In genomic region chr5:111864606-111865005, GRCm38 (mm10) we compare ENCODE assay signal across 30 mouse cellular contexts.
A peak's percentile ranks its signal among the peaks of the same experiment; 100 is the strongest.
DNase-seq lines count a peak whose midpoint lies in the region; ATAC-seq and TF ChIP-seq lines count a peak whose summit lies in the region.
"Had no signal": no experiment of that assay in that cellular context is flagged by ENCODE, and none has a peak within 500 bp of the region (broad histone marks: within the 10 kb centered on the region; RNA-seq: fewer than 3 reads in every experiment).

No protein-coding gene starts in this region.

- H3K9ac ChIP-seq in forebrain, postnatal 0 days = no peak overlapping the region
- H3K9ac ChIP-seq: embryonic facial prominence, embryonic 13.5 days; heart, embryonic 13.5 days; hindbrain, embryonic 13.5 days; limb, embryonic 12.5 days; liver, postnatal 0 days; neural tube, embryonic 13.5 days; stomach, embryonic 15.5 days had no signal

- peak; percentile 65; the same call in 1 of the 2 replicates for ATAC-seq in frontal cortex, adult (ENCODE audit: low TSS enrichment)
- peak; percentile 77 for ATAC-seq in forebrain, postnatal 0 days
- ATAC-seq: liver, postnatal 0 days; lung, postnatal 0 days; midbrain, embryonic 16.5 days had no signal

- no peaks in the 10 kb centered on the region for H3K9me3 ChIP-seq in forebrain, postnatal 0 days (ENCODE audit: low read length)
- H3K9me3 ChIP-seq: embryonic facial prominence, embryonic 13.5 days; heart, embryonic 13.5 days; limb, embryonic 12.5 days; neural tube, embryonic 13.5 days; stomach, embryonic 15.5 days had no signal

- no peak overlapping the region for H3K4me3 ChIP-seq in forebrain, postnatal 0 days (ENCODE audit: low read depth, low read length)
- H3K4me3 ChIP-seq in thymus, adult 2 months (ENCODE audit: control insufficient read depth, insufficient read depth, low read length) = no peak overlapping the region
- H3K4me3 ChIP-seq: embryonic facial prominence, embryonic 13.5 days; erythroblast, embryonic 14.5 days; heart, adult 2 months; heart, embryonic 13.5 days; hindbrain, embryonic 13.5 days; limb, embryonic 12.5 days; myocyte; neural tube, embryonic 13.5 days; stomach, embryonic 15.5 days had no signal

- no peak for TF ChIP-seq POLR2A in thymus, adult 2 months (IDR thresholded peaks at IDR 0.05; ENCODE audit: control insufficient read depth, extremely low read depth, insufficient read depth, low read length, poor library complexity)

- H3K4me2 ChIP-seq in forebrain, postnatal 0 days (ENCODE audit: low read depth) = no peak overlapping the region
- H3K4me2 ChIP-seq: embryonic facial prominence, embryonic 13.5 days; heart, embryonic 13.5 days; hindbrain, embryonic 13.5 days; limb, embryonic 12.5 days; liver, embryonic 11.5 days; neural tube, embryonic 13.5 days; stomach, embryonic 15.5 days had no signal

- H3K36me3 ChIP-seq in forebrain, postnatal 0 days (ENCODE audit: insufficient read depth) = no peaks in the 10 kb centered on the region
- no peaks in the 10 kb centered on the region for H3K36me3 ChIP-seq in thymus, adult 2 months (ENCODE audit: control insufficient read depth, insufficient read depth, low read length)
- H3K36me3 ChIP-seq: embryonic facial prominence, embryonic 13.5 days; heart, embryonic 13.5 days; hindbrain, embryonic 13.5 days; limb, embryonic 12.5 days; neural tube, embryonic 13.5 days; stomach, embryonic 15.5 days had no signal

- 56% methylated on average over 13 of the region's 13 CpGs for WGBS in forebrain, postnatal 0 days
- 79% methylated on average over 13 of the region's 13 CpGs for WGBS in thymus, adult 2 months

- no peaks in the 10 kb centered on the region for H3K27me3 ChIP-seq in forebrain, postnatal 0 days (ENCODE audit: insufficient read depth, low read length)
- H3K27me3 ChIP-seq in thymus, adult 2 months (ENCODE audit: control insufficient read depth, insufficient read depth, low read length) = no peaks in the 10 kb centered on the region
- H3K27me3 ChIP-seq: embryonic facial prominence, embryonic 13.5 days; hindbrain, embryonic 13.5 days; stomach, embryonic 15.5 days had no signal

- peaks cover 4% of the 10 kb centered on the region; the same call in 1 of the 2 replicates for H3K4me1 ChIP-seq in forebrain, postnatal 0 days (ENCODE audit: insufficient read depth)
- no peaks in the 10 kb centered on the region for H3K4me1 ChIP-seq in thymus, adult 2 months (replicated peaks; ENCODE audit: control insufficient read depth, insufficient read depth, low read length)
- H3K4me1 ChIP-seq: hindbrain, embryonic 13.5 days had no signal

- DNase-seq in frontal cortex, postnatal 10 days (ENCODE audit: low spot score in 2 of 2) = no peak
- peak; percentile 19 to 51 for DNase-seq in left cerebral cortex, adult 18-20 months (ENCODE audit: low spot score in 2 of 2)
- DNase-seq in left cerebral cortex, adult 11 months (ENCODE audit: low spot score) = no peak
- DNase-seq in forebrain, postnatal 0 days = peak; percentile 80
- peak; percentile 40 for DNase-seq in right cerebral cortex, postnatal 25 days
- DNase-seq in spleen, postnatal 14 days (ENCODE audit: low spot score in 2 of 2) = no peak
- DNase-seq in thymus, adult 2 months = no peak
- DNase-seq: adrenal gland, postnatal 36 days; cerebellum, adult 18-20 months; cerebellum, postnatal 36 days; embryo, embryonic 11 days; gastrocnemius, postnatal 36 days; heart, adult 2 months; heart, postnatal 14 days; kidney, adult 2 months; liver, postnatal 0 days had no signal

- TF ChIP-seq CTCF in forebrain, postnatal 0 days (IDR thresholded peaks at IDR 0.05; ENCODE audit: low read depth) = no peak
- TF ChIP-seq CTCF in thymus, adult 2 months (IDR thresholded peaks at IDR 0.05; ENCODE audit: borderline replicate concordance, control insufficient read depth, extremely low read depth, insufficient read depth, low read length, poor library complexity) = no peak

- H3K27ac ChIP-seq in forebrain, postnatal 0 days (ENCODE audit: low read depth, low read length) = peak overlapping the region; percentile 50; the same call in 1 of the 2 replicates
- H3K27ac ChIP-seq in thymus, adult 2 months (ENCODE audit: control insufficient read depth, insufficient read depth, low read length) = no peak overlapping the region
- H3K27ac ChIP-seq: embryonic facial prominence, embryonic 13.5 days; heart, adult 2 months; hindbrain, embryonic 13.5 days; kidney, postnatal 0 days; limb, embryonic 12.5 days; macrophage; neural tube, embryonic 13.5 days; stomach, embryonic 15.5 days had no signal

Comparison
In these comparisons a context has a peak if more than half of its experiments do, and no peak if none do; other contexts are left out.
1. DNase-seq: peak in left cerebral cortex, adult 18-20 months (2 of 2), forebrain, postnatal 0 days (single experiment) and right cerebral cortex, postnatal 25 days (single experiment); none in frontal cortex, postnatal 10 days (0 of 2), left cerebral cortex, adult 11 months (single experiment), spleen, postnatal 14 days (0 of 2) and thymus, adult 2 months (single experiment).